Mouse (Mus musculus) layer of hippocampus, postnatal 36 days (tissue): ENCODE results near the gene Npl. TPM values are rescaled to one million over a fixed set of nuclear protein-coding genes. Genes with fewer than 3 reads are reported as not detected.

ENCODE experiments used
- DNase-seq, 2 experiments: peaks; one replicate each; pipeline ENCODE4 v3.0.0; 2022
- total RNA-seq, 2 experiments: library from RNA; stranded (reverse); gene quantifications; 2 replicates each; pipeline ENCODE4 v1.2.3; 2021

The Npl gene
- total RNA-seq: 1 to 10 TPM; 3.5 TPM

DNA sequence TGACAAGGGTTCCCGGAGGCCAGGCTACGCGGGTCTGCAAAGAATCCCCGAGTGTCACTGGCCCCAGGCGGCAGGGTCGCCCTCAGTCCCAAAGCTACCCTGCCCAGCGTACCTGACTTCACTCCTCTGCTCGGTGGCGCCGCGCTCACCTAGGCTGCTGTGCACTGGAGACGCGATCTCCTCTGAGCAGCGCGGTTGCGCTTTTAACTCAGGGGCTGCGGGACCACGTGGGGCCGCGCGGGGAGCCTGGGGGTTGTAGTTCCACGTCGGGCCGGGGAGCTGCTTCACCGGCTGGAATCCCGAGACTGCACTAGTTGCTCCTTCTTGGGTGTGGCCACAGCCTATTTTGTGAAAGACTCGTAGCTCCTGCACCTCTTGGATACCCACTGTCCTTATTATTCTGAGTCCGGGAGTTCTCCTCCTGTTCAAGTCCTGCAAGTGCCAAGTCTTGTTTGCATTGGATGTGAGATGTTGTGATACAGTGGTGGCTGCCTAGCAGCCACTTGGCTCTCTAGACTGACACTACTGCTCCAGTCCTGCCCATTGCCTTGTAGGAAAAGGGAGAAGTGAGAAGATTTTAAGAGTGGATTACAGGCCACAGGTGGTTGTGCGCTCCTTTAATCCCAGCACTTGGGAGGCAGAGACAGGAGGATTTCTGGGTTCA lies at the start of gene Npl:
Gene Npl (minus strand): TSS at position 510 of the 664 bp plus-strand sequence.
- DNase-seq: peak; percentile 74

DNA sequence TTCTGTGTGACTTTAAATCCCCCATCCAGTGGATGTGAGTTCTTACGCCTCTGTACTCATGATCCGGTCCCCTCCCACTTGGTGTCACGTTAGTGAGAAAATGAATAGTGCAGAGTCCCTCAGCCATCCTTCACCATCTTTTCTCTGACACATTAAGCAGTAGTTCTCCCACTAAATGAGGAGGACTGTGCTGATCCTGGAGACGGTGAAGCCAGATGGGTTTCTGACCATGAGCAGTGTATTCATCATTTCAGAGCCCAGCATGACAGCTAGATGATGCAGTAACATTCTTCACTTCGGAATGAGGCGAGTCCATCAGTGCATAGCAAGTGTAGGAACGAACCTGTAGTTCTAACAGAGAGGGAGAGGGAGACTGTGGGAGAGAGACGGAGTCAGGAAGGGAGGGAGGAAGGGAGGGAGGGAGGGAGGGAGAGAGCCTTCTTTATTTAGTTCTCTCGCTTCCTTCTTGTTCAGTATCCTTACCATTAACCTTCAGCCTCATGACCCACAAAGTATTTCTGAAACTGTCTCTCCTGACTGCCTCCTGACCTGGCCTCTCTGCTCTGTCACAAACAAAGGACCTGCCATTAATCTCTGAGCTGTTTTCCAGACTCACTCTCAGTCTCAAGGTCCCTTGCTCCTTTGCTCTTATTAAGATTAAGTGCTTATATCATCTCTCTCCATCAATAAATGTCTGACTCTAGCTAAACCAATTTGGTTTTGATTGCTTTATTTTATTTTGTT lies 49.6 kb upstream of the Npl start:
- DNase-seq: no peak

DNA sequence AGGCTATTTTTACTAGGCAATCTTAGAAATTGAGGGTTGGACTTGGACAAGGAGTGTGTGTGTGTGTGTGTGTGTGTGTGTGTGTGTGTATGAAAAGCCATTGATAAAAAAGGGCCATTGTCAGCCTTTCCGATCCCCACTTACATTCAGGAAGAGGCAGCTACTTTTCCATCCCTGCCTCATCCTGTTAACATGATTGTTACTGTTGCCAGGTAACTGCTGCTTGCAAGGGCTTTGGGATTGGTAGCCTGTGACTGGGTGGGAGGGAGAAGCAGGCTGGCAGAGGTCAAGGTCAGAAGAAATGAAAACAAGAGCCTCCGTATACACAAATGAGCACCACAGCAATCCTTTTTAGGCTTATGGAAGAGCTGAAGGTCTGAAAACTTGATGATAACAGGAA lies 48.9 kb upstream of the Npl start:
- DNase-seq: no peak

DNA sequence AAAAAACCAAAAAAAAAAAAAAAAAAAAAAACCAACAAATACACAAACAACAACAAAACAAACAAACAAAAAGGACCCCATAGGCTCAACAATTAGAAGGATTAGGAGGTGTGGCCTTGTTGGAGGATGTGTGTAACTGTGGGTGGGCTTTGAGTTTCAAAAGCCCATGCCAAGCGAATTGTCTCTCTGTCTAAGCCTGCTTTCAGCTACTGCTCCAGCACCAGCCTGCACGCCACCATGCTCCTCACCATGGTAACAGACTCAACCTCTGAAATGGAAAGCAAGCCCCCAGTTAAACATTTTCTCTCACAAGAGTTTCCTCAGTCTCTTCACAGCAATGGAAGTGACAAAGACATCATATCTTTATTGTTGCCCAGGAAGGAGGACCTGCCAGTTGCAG lies 43.8 kb upstream of the Npl start:
- no peak for DNase-seq

DNA sequence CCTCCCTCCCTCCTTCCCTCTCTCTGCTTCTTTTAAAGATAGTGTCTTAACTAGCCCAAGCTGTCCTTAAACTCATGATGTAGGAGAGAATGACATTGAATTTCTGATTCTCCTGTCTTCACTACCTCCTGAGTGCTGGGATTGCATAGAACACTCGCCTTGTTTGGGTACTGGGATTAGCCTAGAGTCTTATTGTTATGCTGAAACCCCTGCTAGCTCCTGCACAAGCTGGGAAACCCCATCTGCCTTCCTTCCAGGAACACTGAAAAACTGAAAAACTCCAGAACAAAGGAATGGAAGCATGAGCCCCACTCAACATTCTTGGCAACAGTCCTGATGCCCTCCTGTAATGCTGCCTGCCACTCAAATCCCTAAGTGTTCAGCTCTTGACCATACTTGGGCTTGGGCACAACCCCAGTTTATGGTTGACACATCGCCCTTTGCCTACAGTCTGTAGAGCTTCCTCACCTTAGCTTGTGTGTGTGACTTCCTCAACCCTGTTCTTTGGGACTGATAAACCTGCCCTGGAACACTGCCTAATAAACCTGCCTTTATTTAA lies 40.4 kb upstream of the Npl start:
- no peak for DNase-seq

DNA sequence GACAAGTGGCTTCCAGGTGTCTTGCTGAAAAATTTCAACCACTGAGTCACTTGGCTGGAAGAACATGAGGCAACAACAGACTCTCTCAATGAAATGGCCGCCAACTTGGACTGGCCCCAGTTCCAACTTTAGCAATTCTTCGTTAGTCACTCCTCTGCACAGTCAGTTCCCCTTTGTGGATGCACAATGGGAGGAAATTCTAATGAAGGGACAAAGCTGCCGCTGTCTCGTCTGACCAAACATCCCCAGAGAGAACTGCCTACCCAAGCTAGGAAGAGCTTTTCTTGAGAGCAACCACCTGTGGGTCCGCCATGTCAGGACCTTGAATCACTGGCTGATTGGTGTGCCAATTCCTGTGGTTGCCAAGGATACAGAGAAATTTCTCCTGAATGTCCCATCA lies 38.1 kb upstream of the Npl start:
- DNase-seq: peak; percentile 10 to 22

DNA sequence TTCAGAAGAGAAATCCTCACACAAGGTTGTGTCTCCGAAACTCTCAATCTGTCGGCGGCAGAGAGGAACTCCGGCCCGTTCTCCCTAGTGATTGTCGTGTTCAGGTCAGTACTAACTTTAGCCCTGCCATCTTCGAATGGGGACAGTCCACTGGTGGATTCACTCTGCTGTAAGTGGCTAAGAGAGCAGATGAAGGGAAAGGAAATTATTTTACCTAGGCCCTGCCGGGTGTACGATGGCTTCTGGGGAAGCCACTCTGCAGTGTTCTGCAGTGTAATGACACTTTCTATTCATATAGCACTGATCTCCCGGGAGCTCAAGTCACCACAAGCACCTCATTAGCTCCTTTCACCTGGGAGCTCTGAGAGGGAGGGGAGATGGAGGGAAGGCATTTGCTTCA lies 37.0 kb upstream of the Npl start:
- no peak for DNase-seq

DNA sequence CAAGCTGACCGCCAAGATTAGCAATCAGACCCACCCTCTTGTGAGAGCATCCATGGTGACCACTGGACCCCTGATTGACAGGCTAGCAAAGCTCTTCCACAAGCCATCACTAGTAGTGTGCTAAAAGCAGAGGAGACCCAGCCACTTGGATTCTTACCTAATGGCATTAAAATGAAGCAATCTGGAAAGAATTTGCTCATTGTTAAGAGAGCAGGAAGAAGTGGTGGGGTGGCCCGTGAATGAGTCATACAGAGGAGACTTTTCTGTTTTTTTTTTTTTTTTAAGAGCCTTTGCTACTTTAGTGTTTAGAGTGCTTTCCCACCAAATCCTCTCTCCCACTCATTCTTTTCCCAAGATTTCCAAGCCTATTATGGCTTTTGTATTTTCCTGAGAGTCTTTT lies 35.9 kb upstream of the Npl start:
- no peak for DNase-seq

DNA sequence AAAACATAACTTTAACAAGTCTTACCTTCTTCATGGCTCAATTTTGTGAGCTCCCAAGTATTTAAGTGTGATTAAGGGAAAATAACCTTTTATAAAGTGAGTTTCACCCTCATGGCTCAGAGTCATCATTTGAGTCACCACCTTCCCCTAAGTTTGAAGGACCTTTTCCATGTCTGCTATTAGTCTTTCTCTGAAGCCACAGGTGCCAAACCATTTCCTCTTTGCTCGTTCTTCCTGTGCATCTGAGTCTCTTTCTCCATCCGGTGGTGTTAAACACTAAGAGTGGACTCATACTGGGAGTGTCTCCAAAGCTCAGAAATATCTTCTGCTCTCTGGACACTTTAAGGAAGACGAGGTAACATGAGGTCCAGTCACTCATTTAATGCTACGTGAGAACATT lies 33.3 kb upstream of the Npl start:
- no peak for DNase-seq

DNA sequence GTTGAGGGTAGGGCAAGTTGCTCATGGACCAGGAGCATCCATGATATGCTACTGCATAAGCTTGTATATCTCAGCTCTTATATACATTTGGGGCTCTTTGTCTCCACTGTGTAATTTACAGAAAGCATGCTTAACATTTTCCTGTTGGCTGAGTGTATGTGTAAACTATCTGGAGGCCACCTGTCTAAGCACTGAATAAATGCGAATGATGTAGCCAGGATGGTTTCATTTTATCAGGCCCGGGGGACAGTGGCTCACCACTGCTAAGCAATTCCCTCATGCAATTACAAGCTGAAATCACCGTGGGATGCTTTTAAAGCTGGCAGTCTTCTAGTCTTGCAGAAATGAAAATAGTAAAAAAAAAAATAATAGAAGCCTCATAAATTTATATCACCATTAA lies 24.9 kb upstream of the Npl start:
- no peak for DNase-seq

DNA sequence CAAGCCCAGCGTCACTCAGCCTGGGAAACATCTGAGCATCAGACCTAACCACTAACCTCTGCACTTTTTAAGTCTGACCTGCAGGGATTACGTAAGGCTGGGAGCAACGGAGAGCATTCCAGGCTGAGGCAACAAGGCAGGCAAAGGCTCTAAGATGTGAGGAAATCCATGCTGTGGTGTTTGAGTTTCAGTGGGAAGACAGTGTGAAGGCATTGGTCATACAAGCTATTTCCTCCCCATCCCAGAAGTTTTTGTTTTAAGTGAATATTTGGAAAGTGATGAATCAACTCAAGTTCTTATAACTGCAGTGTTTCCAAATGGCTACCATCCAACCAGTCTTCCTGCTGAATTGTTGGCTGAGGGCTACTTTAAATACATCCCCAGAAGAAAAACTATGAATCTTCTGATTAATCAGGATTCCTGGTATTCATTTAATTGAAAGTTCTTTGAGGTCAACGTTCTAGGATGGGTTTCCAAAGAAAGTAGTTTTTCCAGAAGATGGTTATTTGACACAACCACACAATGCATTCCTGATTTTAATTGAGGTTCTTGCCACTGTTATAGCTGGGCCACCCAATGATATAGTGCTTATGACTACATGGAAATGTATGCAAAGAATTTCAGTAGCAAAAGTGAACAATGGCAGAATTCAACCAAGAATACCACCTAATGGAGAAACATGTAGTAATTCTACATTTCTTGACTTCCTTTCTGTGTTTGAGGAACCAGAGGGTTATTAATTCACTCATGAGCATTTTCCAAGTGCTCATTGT lies 22.6 kb upstream of the Npl start:
- no peak for DNase-seq

DNA sequence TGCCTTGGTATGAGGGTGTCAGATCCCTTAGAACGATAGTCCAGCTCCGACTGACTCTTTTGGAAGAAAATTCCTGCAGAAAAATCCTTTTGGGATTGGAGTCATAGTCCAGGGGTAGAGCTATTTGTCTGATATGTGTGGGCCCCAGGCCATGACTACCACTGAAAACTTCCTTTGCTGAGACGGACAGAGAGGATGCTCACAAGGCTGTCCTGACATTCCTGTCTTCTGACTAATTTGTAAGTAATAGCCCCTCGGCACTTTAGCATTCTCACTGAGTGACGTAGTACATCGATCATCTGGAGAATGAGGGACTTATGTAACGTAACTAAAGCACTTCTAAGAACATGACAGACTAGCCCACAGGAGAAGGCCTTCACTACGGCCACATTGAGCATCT lies 15.9 kb upstream of the Npl start:
- no peak for DNase-seq

DNA sequence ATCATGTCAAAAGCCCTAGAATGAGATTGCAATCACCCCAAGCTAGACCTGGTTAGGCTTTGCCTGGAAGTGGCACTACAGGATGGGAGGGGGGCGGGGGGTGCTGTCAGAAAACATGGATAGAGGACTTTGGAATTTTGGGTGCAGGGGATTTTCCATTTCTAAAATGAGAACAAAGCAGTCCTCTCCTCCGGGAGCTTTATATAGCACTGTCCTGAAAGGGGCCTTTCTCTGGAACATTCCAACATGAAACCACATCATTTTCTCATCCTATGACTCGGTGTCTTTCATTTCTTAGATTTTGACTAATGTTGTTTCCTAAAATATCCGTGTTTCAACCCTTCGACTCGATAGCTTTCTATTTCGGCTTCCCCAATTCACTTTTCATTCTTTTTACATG lies 14.9 kb upstream of the Npl start:
- no peak for DNase-seq

DNA sequence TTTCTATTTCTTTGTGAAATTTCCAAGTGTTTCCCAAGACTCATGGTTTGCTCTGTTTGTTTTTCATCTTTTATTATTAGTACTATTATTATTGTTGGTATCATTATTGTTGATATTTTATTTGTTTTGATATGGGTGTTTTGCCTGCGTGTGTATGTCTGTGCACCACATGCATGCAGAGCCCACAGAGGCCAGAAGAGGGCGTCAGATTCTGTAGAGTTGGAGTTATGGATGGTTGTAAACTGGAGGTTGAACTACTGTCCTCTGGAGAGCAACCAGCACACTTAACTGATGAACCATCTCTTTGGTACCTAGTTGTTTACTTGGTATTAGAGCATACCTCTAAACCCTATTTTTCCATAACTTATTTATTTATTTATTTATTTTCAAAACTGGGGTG lies 13.8 kb upstream of the Npl start:
- no peak for DNase-seq

DNA sequence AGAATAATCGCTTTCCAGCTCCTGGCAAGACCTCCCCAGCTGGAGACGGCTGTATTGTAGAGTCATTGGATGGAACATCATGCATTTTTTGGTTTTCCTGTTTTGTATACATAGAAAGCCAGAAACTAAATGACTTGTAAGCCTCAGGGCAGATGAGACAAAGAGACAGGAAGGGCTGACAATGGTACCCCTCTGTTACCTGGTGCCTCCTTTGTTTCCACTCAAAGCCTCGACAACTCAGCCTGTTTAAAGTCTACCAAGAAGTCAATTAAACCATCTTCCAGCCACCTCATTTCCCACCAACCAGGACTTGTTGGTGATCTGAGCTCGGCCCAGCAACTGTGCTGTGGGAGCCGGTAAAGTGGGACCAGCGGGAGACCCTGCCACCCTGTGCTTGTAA lies 11.0 kb upstream of the Npl start:
- no peak for DNase-seq

DNA sequence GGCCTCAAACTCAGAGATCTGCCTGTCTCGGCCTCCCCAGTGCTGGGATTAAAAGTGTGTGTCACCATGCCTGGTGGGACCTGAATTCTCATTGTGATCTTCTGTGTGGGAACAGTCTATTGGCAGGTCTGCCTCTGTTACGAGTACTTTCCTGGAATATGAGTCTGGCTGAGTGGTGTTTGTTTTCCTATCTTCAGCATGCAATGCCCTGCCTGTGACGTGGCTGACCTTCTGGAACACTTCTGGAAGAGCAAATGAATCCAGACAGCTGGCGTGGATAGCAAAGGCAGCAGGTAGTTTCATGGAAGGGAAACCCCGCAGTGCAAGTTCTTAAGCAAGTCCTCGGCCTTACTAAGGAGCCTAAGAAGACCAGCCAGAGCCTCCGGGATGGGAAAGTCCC lies 9.9 kb upstream of the Npl start:
- no peak for DNase-seq

DNA sequence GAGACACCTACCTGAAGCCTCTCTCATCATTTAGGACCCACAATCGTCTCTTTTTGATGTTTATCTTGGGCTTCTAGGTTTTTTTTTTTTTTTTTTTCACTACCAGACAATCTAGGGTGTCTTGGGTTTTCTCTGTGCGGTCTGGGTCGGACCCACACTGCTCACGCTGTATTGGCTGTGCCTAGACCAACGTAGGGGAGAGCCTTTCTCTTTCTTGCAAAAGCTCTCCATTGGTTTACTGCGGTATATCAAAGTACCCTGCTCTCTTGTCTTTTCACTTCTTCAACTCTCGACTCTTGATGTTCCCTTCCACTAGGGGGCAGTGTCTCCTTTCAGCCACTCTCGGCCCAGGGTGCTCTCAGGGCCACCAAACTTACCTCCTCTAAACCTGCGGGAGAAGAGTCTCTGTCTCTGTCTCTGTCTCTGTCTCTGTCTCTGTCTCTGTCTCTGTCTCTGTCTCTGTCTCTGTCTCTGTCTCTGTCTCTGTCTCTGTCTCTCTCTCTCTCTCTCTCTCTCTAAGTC lies 9.3 kb upstream of the Npl start:
- peak; percentile 57 to 65 for DNase-seq

DNA sequence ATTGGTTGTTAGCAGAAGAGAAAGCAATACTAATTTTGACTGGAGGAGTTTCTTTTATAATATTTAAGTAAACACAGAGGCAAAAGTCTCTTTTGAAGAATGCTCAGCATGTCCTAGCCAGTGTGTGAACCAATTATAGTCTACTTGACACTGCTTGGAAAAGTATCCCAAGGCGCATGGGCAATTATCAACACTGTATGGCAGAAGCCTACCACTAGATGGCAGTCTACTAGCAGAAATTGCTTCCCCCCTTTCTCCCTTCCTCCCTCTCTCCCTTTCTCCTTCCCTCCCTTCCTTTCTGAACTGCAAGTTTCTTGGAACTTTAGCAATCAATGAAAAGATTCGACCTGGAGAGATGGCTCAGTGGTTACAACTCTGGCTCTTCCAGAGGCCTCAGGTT lies 7.1 kb upstream of the Npl start:
- peak in 1 of 2 experiments; percentile 41 for DNase-seq

DNA sequence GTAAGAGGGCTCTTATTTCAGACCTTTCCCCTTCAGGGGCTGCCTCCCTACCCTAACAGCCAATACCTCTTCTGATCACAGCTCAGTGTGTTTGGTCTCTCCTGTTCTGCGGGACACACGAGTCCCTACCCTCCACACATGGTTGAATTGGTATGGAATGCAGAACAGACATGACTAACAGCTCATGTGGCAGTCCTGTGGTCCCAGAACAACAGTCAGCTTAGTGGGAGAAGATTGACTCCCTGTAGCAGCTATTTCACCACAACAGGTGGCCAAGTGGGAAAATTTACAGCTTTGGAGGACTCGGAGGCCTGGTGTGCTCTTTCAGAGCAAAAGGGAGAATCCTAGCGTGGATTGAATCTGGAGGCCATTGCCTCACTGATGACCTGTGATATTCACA lies 6.4 kb upstream of the Npl start:
- no peak for DNase-seq

DNA sequence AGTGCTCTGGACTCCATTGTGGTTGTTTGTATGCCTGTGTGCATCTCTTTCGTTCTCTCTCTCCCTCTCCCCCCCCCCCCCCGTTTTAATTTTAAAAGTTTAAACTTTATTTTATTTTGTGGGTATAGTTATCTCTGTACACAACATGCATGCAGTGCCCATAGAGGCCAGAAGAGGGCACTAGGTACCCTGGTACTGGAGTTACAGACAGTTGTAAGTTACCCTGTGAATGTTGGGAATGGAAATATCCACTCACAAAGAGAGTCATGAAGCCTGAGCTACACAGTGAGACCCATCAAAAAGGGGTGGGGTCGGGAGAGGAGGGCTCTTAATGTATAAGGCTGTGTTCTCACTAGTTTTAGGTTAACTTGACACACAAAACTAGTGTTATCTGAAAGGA lies 969 bp upstream of the Npl start:
- peak in 1 of 2 experiments; percentile 17 for DNase-seq

DNA sequence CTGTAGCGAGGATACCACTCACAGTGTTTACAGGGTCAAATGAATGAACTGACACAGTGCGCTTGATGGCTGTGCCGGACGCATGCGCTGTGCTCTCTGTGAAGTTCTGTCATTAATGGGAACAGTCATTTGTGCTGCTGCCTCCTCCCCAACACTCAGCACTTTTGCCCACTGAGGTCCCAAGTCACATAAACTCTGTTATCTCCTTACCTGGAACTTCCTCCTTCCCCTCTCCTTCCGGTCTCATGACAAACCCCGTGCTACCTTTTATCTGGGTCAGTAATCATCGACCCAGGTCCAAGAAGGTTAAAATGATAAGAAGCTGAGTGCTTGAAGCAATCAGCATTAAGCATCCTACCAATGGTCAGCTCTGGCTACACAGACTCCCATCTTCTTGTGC lies 2.3 kb downstream of the Npl start:
- no peak for DNase-seq

DNA sequence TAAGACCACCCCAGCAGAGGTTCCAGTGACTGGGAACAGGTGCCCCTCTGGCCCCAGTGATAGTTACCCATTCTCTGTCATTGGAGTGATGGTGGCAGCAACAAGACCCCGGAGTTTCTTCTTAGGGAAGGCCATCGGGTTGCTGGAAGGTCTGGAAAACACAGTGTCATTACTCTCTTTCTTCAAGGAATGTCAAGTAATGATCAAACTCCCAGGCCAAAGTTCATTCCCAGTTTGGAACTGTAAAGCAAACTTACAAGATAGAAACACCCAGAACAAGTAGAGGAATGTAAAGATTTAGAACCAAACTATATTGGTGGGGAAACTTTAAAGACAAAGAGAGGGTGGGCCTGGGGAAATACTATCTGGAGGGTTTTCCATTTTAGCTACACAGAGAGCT lies 4.6 kb downstream of the Npl start:
- DNase-seq: no peak

DNA sequence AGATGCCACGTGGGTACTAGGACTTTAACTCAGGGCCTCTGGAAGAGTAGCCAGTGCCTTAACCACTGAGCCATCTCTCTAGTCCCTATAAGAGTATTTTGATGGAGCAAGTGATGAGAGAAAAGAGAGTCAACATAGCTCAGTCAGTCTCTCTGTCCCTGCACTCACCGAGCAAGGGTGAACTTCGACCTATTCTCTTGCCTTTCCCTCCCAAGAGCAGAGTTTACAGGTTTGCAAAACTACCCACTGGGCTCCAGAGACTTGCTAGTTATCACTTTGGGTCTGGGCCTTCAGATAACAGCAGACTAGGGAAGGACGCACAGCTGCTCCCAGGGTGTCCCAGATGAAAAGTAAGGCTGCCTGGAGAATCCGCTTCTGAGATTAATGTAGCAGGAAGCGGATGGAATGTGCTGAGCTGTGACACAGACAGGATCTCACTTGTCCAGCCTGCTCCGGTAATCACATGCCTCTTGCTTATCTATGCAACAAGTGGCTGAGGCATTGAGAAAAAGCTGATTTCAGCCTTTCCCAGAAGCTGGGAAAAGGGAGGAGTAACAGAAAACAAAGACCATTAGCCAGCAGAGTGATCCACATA lies 7.0 kb downstream of the Npl start:
- DNase-seq: no peak
